Mouse (Mus musculus) stomach, embryonic 15.5 days (tissue): ENCODE data around the gene Sec22c. TPM values are rescaled to one million over a fixed set of nuclear protein-coding genes. Genes with fewer than 3 reads are reported as not detected.

Experiments used
- ATAC-seq: fragments of 200-750 bp; cut with Nextera tagmentation; 2 replicates; pipeline ENCODE4 v1.8.0; 2017; ENCODE audit warnings: low read depth, moderate number of reproducible peaks, moderate TSS enrichment; ENCODE audit not compliant: insufficient read depth, low FRiP score
- H3K27ac ChIP-seq: fragments of 300-500 bp; sonication (generic); 2 replicates; pipeline ENCODE4 v1.5.1; 2015; ENCODE audit warnings: mild to moderate bottlenecking, inconsistent platforms
- H3K27me3 ChIP-seq: fragments of 300-500 bp; sonication (generic); replicated peaks from 2 replicates; pipeline ENCODE4 v1.6.1; 2015; ENCODE audit warnings: inconsistent platforms
- H3K36me3 ChIP-seq: fragments of 300-500 bp; sonication (generic); 2 replicates; pipeline ENCODE4 v1.6.1; 2015; ENCODE audit warnings: inconsistent platforms
- H3K4me1 ChIP-seq: fragments of 300-500 bp; sonication (generic); 2 replicates; pipeline ENCODE4 v1.6.1; 2015; ENCODE audit warnings: inconsistent platforms
- H3K4me2 ChIP-seq: fragments of 300-500 bp; sonication (generic); 2 replicates; pipeline ENCODE4 v1.6.1; 2015; ENCODE audit warnings: mild to moderate bottlenecking, inconsistent platforms
- H3K4me3 ChIP-seq: fragments of 300-500 bp; sonication (generic); replicated peaks from 2 replicates; pipeline ENCODE4 v1.5.1; 2015; ENCODE audit warnings: inconsistent platforms
- H3K9ac ChIP-seq: fragments of 300-500 bp; sonication (generic); 2 replicates; pipeline ENCODE4 v1.6.1; 2015; ENCODE audit warnings: inconsistent platforms
- H3K9me3 ChIP-seq: fragments of 300-500 bp; sonication (generic); 2 replicates; pipeline ENCODE4 v1.6.1; 2016; ENCODE audit warnings: inconsistent platforms
- WGBS: fragments of 180-500 bp; shearing (Covaris S2); methylation state at CpG from one replicate; pipeline ENCODE4 v1.1.7; 2015; 5-methylcytosine and 5-hydroxymethylcytosine counted together
- polyA plus RNA-seq: library from polyadenylated mRNA; unstranded; fragments of >200 nt; fragmentation: Nextera tagmentation; extraction: Ambion mirVana; gene quantifications from 2 replicates; pipeline ENCODE4 v1.2.1, GENCODE M21; 2015

The Sec22c gene
- polyA plus RNA-seq, 1 experiment from 2014 or later: 10.2 TPM

- Histone ChIP-seq H3K27ac (no peak within 1 kb of the TSS), H3K4me3 (peak within 1 kb of the TSS; percentile 53), H3K9me3 (no peaks in the 10 kb centered on the region), H3K4me1 (peaks cover 12% of the 10 kb centered on the region; the same call in 1 of the 2 replicates), H3K36me3 (no peaks in the 10 kb centered on the region), H3K4me2 (peak within 1 kb of the TSS; percentile 100), H3K9ac (peak within 1 kb of the TSS; percentile 42; the same call in 1 of the 2 replicates), H3K27me3 (peaks cover 51% of the 10 kb centered on the region)
- WGBS: under 1% methylated on average over 77 of the region's 79 CpGs
- ATAC-seq: peak; percentile 84
These were observed 62.7 kb downstream of the Sec22c start, which contains the start of gene Vipr1 for GRCm38 (mm10) chr9:121642401-121643181. TSS of gene Vipr1 (plus strand) at chr9:121642716.

GRCm38 (mm10) chr9:121642001-121642400 is 63.3 kb downstream of the Sec22c start, which contains the start of gene Lyzl4:
TSS of gene Lyzl4 (minus strand) at chr9:121642096.
- Histone ChIP-seq H3K9ac (peak within 1 kb of the TSS; percentile 42; the same call in 1 of the 2 replicates), H3K4me2 (peak within 1 kb of the TSS; percentile 100), H3K4me1 (peaks cover 12% of the 10 kb centered on the region; the same call in 1 of the 2 replicates), H3K4me3 (peak within 1 kb of the TSS; percentile 53), H3K27me3 (peaks cover 51% of the 10 kb centered on the region), H3K9me3 (no peaks in the 10 kb centered on the region), H3K36me3 (no peaks in the 10 kb centered on the region), H3K27ac (no peak within 1 kb of the TSS)
- 0% methylated on average over 26 of the region's 26 CpGs for WGBS
- ATAC-seq: peak; percentile 72

GRCm38 (mm10) chr9:121641235-121641915 is 63.9 kb downstream of the Sec22c start:
- peaks cover 12% of the 10 kb centered on the region; the same call in 1 of the 2 replicates for H3K4me1 ChIP-seq
- H3K9ac ChIP-seq: no peak overlapping the region
- H3K9me3 ChIP-seq: no peaks in the 10 kb centered on the region
- H3K36me3 ChIP-seq: no peaks in the 10 kb centered on the region
- H3K27me3 ChIP-seq: peaks cover 51% of the 10 kb centered on the region
- H3K4me3 ChIP-seq: peak overlapping the region; percentile 53
- no peak for ATAC-seq
- H3K27ac ChIP-seq: no peak overlapping the region
- 13% methylated on average over 27 of the region's 27 CpGs for WGBS
- H3K4me2 ChIP-seq: peak overlapping the region; percentile 100

GRCm38 (mm10) chr9:121639790-121640189 is 65.5 kb downstream of the Sec22c start:
- Histone ChIP-seq H3K27ac (no peak overlapping the region), H3K4me2 (no peak overlapping the region), H3K4me3 (no peak overlapping the region), H3K9me3 (no peaks in the 10 kb centered on the region), H3K36me3 (no peaks in the 10 kb centered on the region), H3K9ac (no peak overlapping the region), H3K4me1 (peaks cover 12% of the 10 kb centered on the region; the same call in 1 of the 2 replicates), H3K27me3 (peaks cover 51% of the 10 kb centered on the region)
- WGBS: 55% methylated on average over 16 of the region's 16 CpGs
- no peak for ATAC-seq

GRCm38 (mm10) chr9:121635835-121636576 is 69.3 kb downstream of the Sec22c start:
- no peak for ATAC-seq
- no peaks in the 10 kb centered on the region for H3K9me3 ChIP-seq

GRCm38 (mm10) chr9:121633306-121633705 is 72.0 kb downstream of the Sec22c start:
- no peak overlapping the region for H3K9ac ChIP-seq
- H3K27ac ChIP-seq: no peak overlapping the region
- H3K4me3 ChIP-seq: no peak overlapping the region
- H3K9me3 ChIP-seq: no peaks in the 10 kb centered on the region
- 48% methylated on average over 6 of the region's 6 CpGs for WGBS
- no peak for ATAC-seq
- no peaks in the 10 kb centered on the region for H3K36me3 ChIP-seq
- no peak overlapping the region for H3K4me2 ChIP-seq
- no peaks in the 10 kb centered on the region for H3K4me1 ChIP-seq
- no peaks in the 10 kb centered on the region; the same call in 1 of the 2 replicates for H3K27me3 ChIP-seq

More at GRCm38 (mm10) chr9:121635835-121636576, 69.3 kb downstream of the Sec22c start:
- WGBS: 43% methylated on average over 7 of the region's 7 CpGs
- Histone ChIP-seq H3K27me3 (peaks cover 17% of the 10 kb centered on the region), H3K4me2 (no peak overlapping the region), H3K4me3 (no peak overlapping the region), H3K36me3 (no peaks in the 10 kb centered on the region), H3K27ac (no peak overlapping the region), H3K4me1 (no peaks in the 10 kb centered on the region), H3K9ac (no peak overlapping the region)

- WGBS: 89% methylated on average over 10 of the region's 10 CpGs
- Histone ChIP-seq H3K4me1 (no peaks in the 10 kb centered on the region), H3K36me3 (no peaks in the 10 kb centered on the region), H3K27ac (no peak overlapping the region), H3K4me3 (no peak overlapping the region), H3K27me3 (no peaks in the 10 kb centered on the region; the same call in 1 of the 2 replicates), H3K4me2 (no peak overlapping the region), H3K9me3 (no peaks in the 10 kb centered on the region), H3K9ac (no peak overlapping the region)
- no peak for ATAC-seq
These were observed 72.4 kb downstream of the Sec22c start for GRCm38 (mm10) chr9:121632891-121633290.

GRCm38 (mm10) chr9:121631946-121632345 is 73.3 kb downstream of the Sec22c start:
- Histone ChIP-seq H3K4me2 (no peak overlapping the region), H3K27me3 (no peaks in the 10 kb centered on the region; the same call in 1 of the 2 replicates), H3K27ac (no peak overlapping the region), H3K4me3 (no peak overlapping the region), H3K36me3 (no peaks in the 10 kb centered on the region), H3K4me1 (no peaks in the 10 kb centered on the region), H3K9ac (no peak overlapping the region), H3K9me3 (no peaks in the 10 kb centered on the region)
- ATAC-seq: no peak
- 58% methylated on average over 4 of the region's 4 CpGs for WGBS

- no peak overlapping the region for H3K4me3 ChIP-seq
- H3K4me2 ChIP-seq: no peak overlapping the region
- H3K36me3 ChIP-seq: no peaks in the 10 kb centered on the region
- no peak overlapping the region for H3K27ac ChIP-seq
- 82% methylated on average over 1 of the region's 1 CpGs for WGBS
- no peaks in the 10 kb centered on the region for H3K9me3 ChIP-seq
- H3K27me3 ChIP-seq: no peaks in the 10 kb centered on the region; the same call in 1 of the 2 replicates
- no peak for ATAC-seq
- H3K4me1 ChIP-seq: no peaks in the 10 kb centered on the region
- H3K9ac ChIP-seq: no peak overlapping the region
These were observed 74.7 kb downstream of the Sec22c start for GRCm38 (mm10) chr9:121630627-121631026.
